Mouse (Mus musculus) v-Abl transformed pro-B cells (cell line): Measurements from ENCODE around the gene Ext2.

Source experiments
- in situ Hi-C, 2 experiments: fragments of 400-800 bp; cut with MboI; formaldehyde crosslinking; loops; one replicate each; pipeline ENCODE4 v1.15.1; 2025; ENCODE audit not compliant: unreplicated experiment in 2 of 2

The Ext2 gene

GRCm38 (mm10) chr2:93702936-93703926 is 119.1 kb downstream of the Ext2 start:
- in situ Hi-C loops, result no loop called here

DNA sequence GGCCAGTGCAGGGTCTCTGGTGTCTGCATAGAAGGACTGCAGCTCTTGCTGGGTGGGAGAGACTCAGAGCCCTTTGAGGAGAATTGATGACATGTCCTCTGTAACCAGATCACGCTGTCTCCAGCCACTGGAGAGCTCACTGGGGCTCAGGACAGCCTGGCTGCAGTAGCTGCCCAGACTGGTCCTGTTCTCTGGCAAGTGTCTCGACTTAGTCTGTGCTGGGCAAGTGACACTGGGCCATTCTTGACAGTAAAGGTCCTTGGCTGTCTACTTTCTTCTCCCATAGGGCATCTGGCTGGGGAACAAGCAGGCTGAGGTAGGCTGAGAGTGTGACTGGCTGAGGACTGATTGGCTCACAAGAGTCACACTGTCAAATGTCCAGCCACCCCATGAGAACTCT is 123.0 kb downstream of the Ext2 start:
- in situ Hi-C loops, result no loop called here

DNA sequence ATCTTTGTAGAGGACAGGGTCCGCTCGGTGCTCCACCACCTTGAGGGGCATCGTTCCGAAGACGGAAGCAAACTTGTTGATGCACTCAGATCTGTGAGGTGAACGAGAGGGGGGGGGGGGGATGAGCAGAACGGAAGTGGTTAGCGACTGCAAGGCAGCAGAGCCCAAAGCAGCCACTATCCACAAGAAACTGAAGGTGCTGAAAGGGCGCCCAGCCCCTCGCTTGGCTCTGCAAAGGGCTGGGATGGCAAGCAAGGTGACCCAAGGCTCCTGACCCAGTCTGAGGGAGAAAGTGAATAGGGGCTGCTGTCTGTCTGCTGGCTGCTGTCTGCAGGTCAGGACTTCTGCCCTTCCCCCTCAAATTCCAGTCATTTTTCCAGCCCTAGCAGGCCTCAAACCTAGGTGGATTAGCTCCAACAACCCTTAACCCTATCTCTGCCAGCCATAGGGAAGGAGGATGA is 126.2 kb downstream of the Ext2 start:
- in situ Hi-C loops, result no loop called here

DNA sequence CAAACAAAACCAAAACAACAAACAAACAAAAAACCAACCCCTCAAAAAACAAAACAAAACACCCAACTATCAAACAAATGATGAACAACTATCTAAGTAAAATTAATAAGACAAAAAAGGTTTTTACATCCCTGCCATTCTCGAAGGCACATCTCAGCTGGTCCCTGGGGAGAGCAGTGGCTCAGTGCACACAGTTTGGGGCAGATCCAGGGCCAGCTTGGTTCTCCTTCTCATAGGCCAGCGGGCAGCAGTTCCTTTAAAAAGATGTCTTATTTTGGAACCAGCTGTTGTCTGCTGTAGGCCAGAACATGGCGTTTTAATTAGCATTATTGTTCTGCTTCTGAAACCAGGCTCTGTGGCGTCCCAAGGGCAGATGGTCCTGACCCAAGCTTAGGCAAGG is 129.3 kb downstream of the Ext2 start:
- in situ Hi-C loops, result no loop called here

- in situ Hi-C loops, result no loop called here
These were observed 132.1 kb downstream of the Ext2 start for GRCm38 (mm10) chr2:93690064-93690930.

- in situ Hi-C loops, result no loop called here
These were observed 138.7 kb downstream of the Ext2 start for GRCm38 (mm10) chr2:93683674-93684073.

- in situ Hi-C loops, result no loop called here
These were observed 139.7 kb downstream of the Ext2 start for GRCm38 (mm10) chr2:93682601-93683202.

DNA sequence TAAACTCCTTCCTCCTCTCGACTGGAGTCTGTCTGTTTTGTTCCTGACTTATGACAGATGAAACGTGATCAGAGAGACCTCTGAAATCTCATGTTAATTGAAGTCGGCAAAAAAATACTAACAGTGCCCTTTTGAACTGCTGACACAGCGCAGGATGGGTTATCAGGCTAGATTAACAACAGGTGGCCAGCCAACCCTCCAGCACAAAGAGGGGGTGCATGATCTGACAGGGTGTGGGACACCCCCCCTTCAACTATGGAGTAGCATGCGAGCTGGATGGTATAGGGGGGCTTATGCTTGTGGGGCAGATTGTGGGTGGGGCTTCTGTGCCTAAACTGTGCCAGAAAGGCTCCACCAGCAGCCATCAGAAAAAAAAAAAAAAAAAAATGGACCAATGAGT is 141.0 kb downstream of the Ext2 start:
- in situ Hi-C loops, result no loop called here

GRCm38 (mm10) chr2:93677231-93677630 is 145.1 kb downstream of the Ext2 start:
- in situ Hi-C loops, result no loop called here

GRCm38 (mm10) chr2:93671573-93672184 is 150.7 kb downstream of the Ext2 start:
- in situ Hi-C loops, result loop anchor here (25.0 kb wide), 3 partner anchors 184 to 609 kb away; no protein-coding TSS in a partner anchor

- in situ Hi-C loops, result loop anchor here (25.0 kb wide), 3 partner anchors 179 to 604 kb away; no protein-coding TSS in a partner anchor
These were observed 156.1 kb downstream of the Ext2 start for GRCm38 (mm10) chr2:93666146-93666858.

- in situ Hi-C loops, result loop anchor here (25.0 kb wide), 3 partner anchors 178 to 603 kb away; no protein-coding TSS in a partner anchor
These were observed 156.9 kb downstream of the Ext2 start for GRCm38 (mm10) chr2:93665472-93665871.

- in situ Hi-C loops, result loop anchor here (25.0 kb wide), 3 partner anchors 175 to 600 kb away; no protein-coding TSS in a partner anchor
These were observed 160.0 kb downstream of the Ext2 start for GRCm38 (mm10) chr2:93662240-93662865.

GRCm38 (mm10) chr2:93661096-93661495 is 161.3 kb downstream of the Ext2 start:
- in situ Hi-C loops, result loop anchor here (25.0 kb wide), 3 partner anchors 174 to 599 kb away; no protein-coding TSS in a partner anchor

DNA sequence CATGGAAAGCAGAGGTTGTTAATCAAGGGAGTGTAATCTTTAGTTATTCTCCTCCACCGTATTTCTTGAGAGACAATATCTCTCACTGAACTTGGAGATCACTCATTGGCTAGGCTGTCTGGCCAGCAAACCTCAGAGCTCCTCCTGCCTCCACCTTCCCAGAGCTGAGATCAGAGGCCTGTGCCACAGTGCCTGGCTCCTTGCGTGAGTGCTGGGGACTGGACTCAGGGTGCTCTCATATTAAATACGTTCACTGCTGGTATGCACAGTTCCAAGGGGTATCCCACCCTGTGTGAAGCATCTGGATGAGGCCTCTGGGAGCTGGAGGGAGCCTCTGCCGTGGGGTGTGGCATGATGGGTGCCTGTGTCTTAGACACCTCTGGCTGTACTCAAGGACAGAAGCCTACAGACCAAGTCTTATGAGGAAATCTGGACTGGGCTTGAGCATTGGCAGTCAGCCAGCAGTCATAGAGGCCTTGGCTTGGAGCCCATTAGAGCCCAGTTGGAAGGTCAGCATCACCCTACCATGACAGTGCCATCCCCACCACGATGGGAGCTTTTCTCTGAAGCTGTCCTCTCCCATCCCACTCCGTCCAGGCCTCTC is 162.6 kb downstream of the Ext2 start:
- in situ Hi-C loops, result loop anchor here (10.0 to 25.0 kb wide), 6 partner anchors 165 to 598 kb away; no protein-coding TSS in a partner anchor

GRCm38 (mm10) chr2:93659004-93659403 is 163.4 kb downstream of the Ext2 start:
- in situ Hi-C loops, result loop anchor here (10.0 to 25.0 kb wide), 6 partner anchors 164 to 597 kb away; no protein-coding TSS in a partner anchor

GRCm38 (mm10) chr2:93654336-93655055 is 167.9 kb downstream of the Ext2 start:
- in situ Hi-C loops, result loop anchor here (5.0 to 25.0 kb wide), 7 partner anchors 138 to 592 kb away; no protein-coding TSS in a partner anchor
